Mouse (Mus musculus): Measurements from ENCODE around the gene Gxylt2.

Gxylt2 gene

GRCm38 (mm10) chr6:100802381-100803083 is 98.0 kb downstream of the Gxylt2 start:
- DNase-seq: no peak

- no peak for DNase-seq
Measured at GRCm38 (mm10) chr6:100803250-100803649, 98.7 kb downstream of the Gxylt2 start.

DNA sequence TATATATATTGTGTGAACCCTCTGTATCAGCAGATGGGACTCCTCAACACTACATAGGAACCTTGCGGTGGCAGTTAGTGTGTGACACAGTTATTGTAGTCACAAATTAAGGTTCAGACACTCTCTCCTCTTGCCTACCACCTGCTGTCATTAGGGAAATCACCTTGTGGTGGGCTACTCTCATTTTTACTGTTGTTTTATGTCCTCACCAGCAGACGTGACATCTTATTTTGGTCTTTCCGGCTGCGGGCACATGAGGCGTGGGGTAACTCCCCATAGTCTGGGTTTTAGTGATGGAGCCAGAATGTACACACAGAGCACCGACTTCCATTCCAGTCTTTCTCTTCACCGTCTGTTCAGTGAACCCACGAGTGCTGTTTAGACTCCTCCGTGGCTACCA is 102.7 kb downstream of the Gxylt2 start:
- DNase-seq: no peak

- no peak for DNase-seq
Measured at GRCm38 (mm10) chr6:100807746-100808145, 103.2 kb downstream of the Gxylt2 start.

DNA sequence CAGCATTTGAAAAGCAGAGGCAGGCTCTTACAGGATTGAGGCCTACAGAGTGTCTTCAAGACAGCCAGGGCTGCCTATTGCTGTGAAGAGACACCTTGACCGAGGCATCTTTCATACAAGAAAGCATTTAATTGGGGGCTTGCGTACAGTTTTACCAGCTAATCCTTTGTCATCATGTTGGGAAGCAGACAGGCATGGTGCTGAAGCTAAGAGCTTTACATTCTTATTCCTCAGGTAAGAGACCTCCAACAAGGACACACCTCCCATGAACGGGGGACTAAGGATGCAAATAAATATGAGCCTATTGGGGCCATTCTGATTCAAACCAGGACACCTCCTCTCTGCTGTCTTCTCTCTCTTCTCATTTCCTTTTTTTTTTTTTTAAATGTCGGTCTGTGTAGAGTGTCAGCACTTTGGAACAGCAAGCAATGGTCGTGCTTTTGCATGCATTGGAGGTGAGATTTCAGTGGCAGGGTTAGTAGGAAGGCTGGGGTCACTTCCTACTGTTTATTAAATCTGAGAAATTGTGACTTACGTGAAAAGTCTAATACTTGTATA is 103.8 kb downstream of the Gxylt2 start:
- DNase-seq: no peak

- DNase-seq: no peak
Measured at GRCm38 (mm10) chr6:100810117-100810516, 105.6 kb downstream of the Gxylt2 start.

GRCm38 (mm10) chr6:100811731-100812130 is 107.2 kb downstream of the Gxylt2 start:
- DNase-seq: no peak

- no peak for DNase-seq
Measured at GRCm38 (mm10) chr6:100821367-100821766, 116.8 kb downstream of the Gxylt2 start.

GRCm38 (mm10) chr6:100823356-100823755 is 118.8 kb downstream of the Gxylt2 start:
- no peak for DNase-seq

- DNase-seq: no peak
Measured at GRCm38 (mm10) chr6:100824381-100824965, 119.9 kb downstream of the Gxylt2 start.

DNA sequence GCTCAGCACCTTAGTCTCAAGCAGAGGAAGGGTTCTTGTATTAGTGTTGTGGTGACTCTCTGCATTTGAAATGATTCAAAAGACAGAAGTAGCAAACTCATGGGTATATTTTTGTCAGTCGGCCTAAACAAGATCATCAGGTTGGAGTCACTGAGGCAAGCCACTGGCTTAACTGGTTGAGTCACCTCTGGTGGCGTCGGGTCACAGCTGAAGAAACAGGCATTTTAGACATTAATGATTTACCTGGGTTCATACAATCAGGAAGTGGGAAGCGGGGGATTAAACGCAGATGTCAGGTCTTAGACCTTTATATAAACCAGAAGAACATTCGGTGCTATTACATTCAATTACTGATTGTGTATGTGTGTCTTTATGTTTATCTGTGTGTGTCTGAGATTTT is 121.5 kb downstream of the Gxylt2 start:
- no peak for DNase-seq

DNA sequence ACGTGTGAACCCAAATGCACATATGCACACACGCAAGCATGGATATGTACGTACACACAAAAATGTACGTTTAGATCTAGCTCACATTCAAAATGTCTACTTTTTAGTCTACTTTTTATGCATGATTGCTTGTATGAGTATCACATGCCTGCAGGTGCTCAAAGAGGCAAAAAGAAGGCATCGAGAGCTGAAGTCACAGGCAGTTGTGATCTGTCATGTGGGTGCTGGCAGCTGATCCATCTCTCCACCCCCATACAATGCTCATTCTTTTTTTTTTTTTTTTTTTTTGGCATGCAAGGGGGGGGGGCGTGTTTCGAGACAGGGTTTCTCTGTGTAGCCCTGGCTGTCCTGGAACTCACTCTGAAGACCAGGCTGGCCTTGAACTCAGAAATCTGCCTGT is 124.0 kb downstream of the Gxylt2 start:
- DNase-seq: no peak

GRCm38 (mm10) chr6:100829770-100830169 is 125.2 kb downstream of the Gxylt2 start:
- DNase-seq: no peak

GRCm38 (mm10) chr6:100831188-100831587 is 126.7 kb downstream of the Gxylt2 start:
- no peak for DNase-seq

- peak; percentile 27 for DNase-seq
Measured at GRCm38 (mm10) chr6:100831751-100832150, 127.2 kb downstream of the Gxylt2 start.

DNA sequence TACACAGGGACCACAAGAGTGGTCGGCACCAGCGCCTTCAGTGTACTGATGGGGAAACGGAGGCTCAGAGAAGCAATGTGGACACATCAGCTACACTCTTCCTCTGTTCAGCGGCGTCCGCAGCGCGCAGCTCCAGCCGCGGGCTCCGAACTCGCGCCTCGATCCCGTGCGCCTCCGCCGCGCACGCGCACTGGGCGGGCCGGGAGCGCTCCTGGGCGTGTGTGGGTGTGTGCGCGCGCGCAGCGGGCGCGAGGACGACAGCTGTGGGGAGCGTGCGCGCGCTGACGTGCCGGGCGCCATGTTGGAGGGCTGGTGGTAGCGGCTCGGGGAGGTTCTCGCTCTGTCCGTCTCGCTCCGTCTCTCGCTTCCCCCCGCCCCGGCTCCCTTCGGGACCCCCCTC is 128.8 kb downstream of the Gxylt2 start, which contains the start of gene Ppp4r2:
Gene Ppp4r2 (plus strand): TSS at position 268 of the 400 bp plus-strand sequence.
- DNase-seq: peak; percentile 91

DNA sequence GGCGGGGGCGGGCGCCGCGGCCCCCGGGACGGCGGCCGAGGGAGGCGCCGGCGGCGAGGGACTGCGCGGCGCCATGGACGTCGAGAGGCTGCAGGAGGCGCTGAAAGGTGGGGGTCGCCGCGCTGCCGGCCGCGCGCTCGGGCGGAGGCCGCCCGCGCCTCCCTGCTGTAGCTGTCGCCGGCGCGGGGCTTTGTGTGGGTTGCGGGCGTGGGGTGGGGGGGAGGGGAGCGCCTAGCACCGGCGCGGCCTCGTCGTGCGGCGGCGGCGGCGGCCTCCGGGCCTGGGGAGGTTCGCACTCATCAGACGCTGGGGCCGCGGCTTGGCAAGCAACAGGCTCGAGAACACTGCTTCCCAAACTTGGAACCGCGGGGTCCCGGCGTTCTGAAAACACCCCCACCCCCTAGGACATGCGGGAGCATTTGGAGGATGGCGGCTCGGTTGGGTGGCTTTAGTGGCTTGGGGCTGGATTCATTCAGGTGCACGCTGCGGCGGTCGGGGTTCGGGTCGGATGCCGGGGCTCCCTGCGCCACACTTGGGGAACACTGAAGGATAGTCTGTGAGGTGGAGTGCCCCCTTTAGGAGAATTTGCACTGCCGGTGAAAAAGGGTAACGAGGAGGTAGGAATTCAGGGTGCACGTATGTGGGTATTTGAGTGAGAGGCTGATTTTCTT is 129.4 kb downstream of the Gxylt2 start:
- DNase-seq: peak; percentile 49

- no peak for DNase-seq
Measured at GRCm38 (mm10) chr6:100834489-100835160, 130.1 kb downstream of the Gxylt2 start.

GRCm38 (mm10) chr6:100845058-100845457 is 140.5 kb downstream of the Gxylt2 start:
- DNase-seq: no peak

- DNase-seq: no peak
Measured at GRCm38 (mm10) chr6:100847264-100847663, 142.7 kb downstream of the Gxylt2 start.

- DNase-seq: no peak
Measured at GRCm38 (mm10) chr6:100848682-100849375, 144.3 kb downstream of the Gxylt2 start.

DNA sequence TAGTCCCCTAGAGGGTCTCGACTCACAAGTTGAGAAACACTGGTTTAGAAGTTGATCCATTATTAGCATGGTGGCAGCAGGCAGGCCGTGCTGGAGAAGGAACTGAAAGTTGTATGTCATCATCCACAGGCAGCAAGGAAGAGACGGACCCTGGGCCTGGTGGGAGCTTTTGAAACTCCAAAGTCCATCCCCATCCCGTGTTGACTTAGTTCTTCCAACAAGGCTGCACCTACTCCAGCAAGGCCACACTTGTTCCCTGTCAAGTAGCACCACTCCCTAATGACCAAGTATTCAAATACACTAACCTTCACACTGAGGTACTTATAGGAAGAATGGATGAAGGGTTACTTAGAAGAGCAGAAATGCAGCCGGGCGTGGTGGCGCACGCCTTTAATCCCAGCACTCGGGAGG is 146.1 kb downstream of the Gxylt2 start:
- peak; percentile 19 for DNase-seq

GRCm38 (mm10) chr6:100851083-100851482 is 146.5 kb downstream of the Gxylt2 start:
- no peak for DNase-seq

All from lung, postnatal 14 days (tissue).